Mouse (Mus musculus) lung, embryonic 16.5 days (tissue): ENCODE results near the gene Igfbp2. TPM values are rescaled to one million over a fixed set of nuclear protein-coding genes. Genes with fewer than 3 reads are reported as not detected.

ENCODE experiments used
- polyA plus RNA-seq: library from polyadenylated mRNA; unstranded; fragments of >200 nt; fragmentation: Nextera tagmentation; extraction: Ambion mirVana; gene quantifications from 2 replicates; pipeline ENCODE4 v1.2.1, GENCODE M21; 2015

Gene Igfbp2
- polyA plus RNA-seq, 1 experiment from 2014 or later: 233 TPM

Other genes starting within 250 kb of the Igfbp2 start
- gene Smarcal1, start 241.3 kb upstream of the Igfbp2 start, polyA plus RNA-seq: 25.9 and 27.4 TPM in 2 replicates
- not detected in 2 replicates for gene Ankar, start 123.9 kb upstream of the Igfbp2 start, polyA plus RNA-seq
- gene Rpl37a, start 113.2 kb upstream of the Igfbp2 start, polyA plus RNA-seq: 1,850 and 1,937 TPM in 2 replicates
- gene Igfbp5, start 50.4 kb downstream of the Igfbp2 start, polyA plus RNA-seq: 58.7 and 72.4 TPM in 2 replicates
- not detected in 2 replicates for gene Tnp1, start 191.4 kb downstream of the Igfbp2 start, polyA plus RNA-seq